Mouse (Mus musculus): ENCODE measurements at regions not wholly inside any gene's neighbourhood (a gene's known extent, or its start where the extent isn't known, plus 50 kb on each side); places are given as distances from the start of the nearest gene placed in this dataset.

DNA sequence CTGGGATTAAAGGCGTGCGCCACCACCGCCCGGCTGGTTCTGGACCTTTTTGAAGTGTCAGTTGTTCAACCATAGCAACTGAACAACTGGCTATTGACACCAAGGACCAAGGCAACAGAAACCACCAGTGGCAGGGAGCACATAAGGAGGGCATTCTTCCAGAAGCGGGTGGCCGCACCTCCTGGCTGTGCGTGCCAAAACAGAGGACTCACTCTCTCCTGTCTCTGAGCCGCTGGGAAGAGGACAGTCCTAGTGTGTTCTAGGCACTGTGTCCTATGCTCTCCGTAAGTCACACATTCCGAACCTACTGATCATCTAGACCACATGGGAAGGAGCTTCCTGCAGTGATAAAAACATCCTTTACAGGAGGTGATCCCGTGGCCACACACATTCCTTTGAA lies 60.1 kb upstream of the Dlg1 start:
- ATAC-seq, result no peak
- peaks cover 24% of the 10 kb centered on the region for H3K4me1 ChIP-seq (ENCODE audit: insufficient read depth)

GRCm38 (mm10) chr16:31606389-31607177 lies 56.7 kb upstream of the Dlg1 start:
- no peak for ATAC-seq
- Histone ChIP-seq H3K4me2 (ENCODE audit: low read depth, low read length) (no peak overlapping the region), H3K27ac (ENCODE audit: low read depth) (no peak overlapping the region), H3K4me1 (ENCODE audit: insufficient read depth) (peaks cover 11% of the 10 kb centered on the region; the same call in 1 of the 2 replicates), H3K27me3 (ENCODE audit: insufficient read depth, low read length) (no peaks in the 10 kb centered on the region), H3K36me3 (replicated peaks; ENCODE audit: insufficient read depth, low read length) (no peaks in the 10 kb centered on the region), H3K9me3 (ENCODE audit: low read length) (no peaks in the 10 kb centered on the region), H3K9ac (replicated peaks) (no peak overlapping the region), H3K4me3 (ENCODE audit: low read depth, low read length) (no peak overlapping the region)
- TF ChIP-seq EP300 (IDR thresholded peaks at IDR 0.05; ENCODE audit: low read depth) (no peak), CTCF (IDR thresholded peaks at IDR 0.05; ENCODE audit: low read depth) (no peak)
- 66% methylated on average over 11 of the region's 11 CpGs for WGBS (ENCODE audit: insufficient replicate concordance)
- DNase-seq, result no peak

More for the DNA sequence above, 60.1 kb upstream of the Dlg1 start:
- no peak overlapping the region for H3K4me2 ChIP-seq (ENCODE audit: low read depth, low read length)
- no peak overlapping the region for H3K9ac ChIP-seq (replicated peaks)
- no peak overlapping the region for H3K4me3 ChIP-seq (ENCODE audit: low read depth, low read length)
- H3K36me3 ChIP-seq (replicated peaks; ENCODE audit: insufficient read depth, low read length), result no peaks in the 10 kb centered on the region
- 72% methylated on average over 11 of the region's 11 CpGs for WGBS (ENCODE audit: insufficient replicate concordance)
- no peaks in the 10 kb centered on the region for H3K27me3 ChIP-seq (ENCODE audit: insufficient read depth, low read length)
- H3K27ac ChIP-seq (ENCODE audit: low read depth), result no peak overlapping the region
- TF ChIP-seq EP300 (IDR thresholded peaks at IDR 0.05; ENCODE audit: low read depth) (no peak), CTCF (IDR thresholded peaks at IDR 0.05; ENCODE audit: low read depth) (no peak)
- no peaks in the 10 kb centered on the region for H3K9me3 ChIP-seq (ENCODE audit: low read length)
- DNase-seq, result no peak

- H3K4me1 ChIP-seq (ENCODE audit: insufficient read depth), result peaks cover 8% of the 10 kb centered on the region; the same call in 1 of the 2 replicates
Observed at GRCm38 (mm10) chr16:31608964-31609363, 54.3 kb upstream of the Dlg1 start.

GRCm38 (mm10) chr16:31609394-31610172 lies 53.7 kb upstream of the Dlg1 start:
- no peak for TF ChIP-seq CTCF (IDR thresholded peaks at IDR 0.05; ENCODE audit: low read depth)
- Histone ChIP-seq H3K27ac (ENCODE audit: low read depth) (no peak overlapping the region), H3K9ac (replicated peaks) (no peak overlapping the region), H3K36me3 (replicated peaks; ENCODE audit: insufficient read depth, low read length) (no peaks in the 10 kb centered on the region), H3K27me3 (ENCODE audit: insufficient read depth, low read length) (no peaks in the 10 kb centered on the region), H3K4me3 (ENCODE audit: low read depth, low read length) (no peak overlapping the region), H3K9me3 (ENCODE audit: low read length) (no peaks in the 10 kb centered on the region), H3K4me2 (ENCODE audit: low read depth, low read length) (no peak overlapping the region), H3K4me1 (ENCODE audit: insufficient read depth) (peaks cover 8% of the 10 kb centered on the region; the same call in 1 of the 2 replicates)
- DNase-seq (no peak), ATAC-seq (peak; percentile 36; the same call in 1 of the 2 replicates)
- 52% methylated on average over 10 of the region's 10 CpGs for WGBS (ENCODE audit: insufficient replicate concordance)

More at GRCm38 (mm10) chr16:31608964-31609363, 54.3 kb upstream of the Dlg1 start:
- H3K9ac ChIP-seq (replicated peaks), result no peak overlapping the region
- ATAC-seq (no peak), DNase-seq (no peak)
- H3K4me2 ChIP-seq (ENCODE audit: low read depth, low read length), result no peak overlapping the region
- WGBS (ENCODE audit: insufficient replicate concordance), result 89% methylated on average over 7 of the region's 7 CpGs
- H3K27me3 ChIP-seq (ENCODE audit: insufficient read depth, low read length), result no peaks in the 10 kb centered on the region
- TF ChIP-seq EP300 (IDR thresholded peaks at IDR 0.05; ENCODE audit: low read depth) (no peak), CTCF (IDR thresholded peaks at IDR 0.05; ENCODE audit: low read depth) (no peak)
- H3K36me3 ChIP-seq (replicated peaks; ENCODE audit: insufficient read depth, low read length), result no peaks in the 10 kb centered on the region
- no peak overlapping the region for H3K4me3 ChIP-seq (ENCODE audit: low read depth, low read length)
- H3K27ac ChIP-seq (ENCODE audit: low read depth), result no peak overlapping the region
- H3K9me3 ChIP-seq (ENCODE audit: low read length), result no peaks in the 10 kb centered on the region
